Mouse (Mus musculus) lung, postnatal 36 days (tissue): ENCODE measurements around the gene Slco3a1.
A peak's percentile ranks its signal among the peaks of the same experiment; 100 is the strongest.

ENCODE experiments used
- DNase-seq: peaks from one replicate; pipeline ENCODE4 v3.0.0; 2022; ENCODE audit warnings: mixed read lengths

Slco3a1 gene

GRCm38 (mm10) chr7:74269283-74270088 is 285.1 kb downstream of the Slco3a1 start:
- no peak for DNase-seq

- DNase-seq, result no peak
Measured at GRCm38 (mm10) chr7:74266511-74267168, 287.9 kb downstream of the Slco3a1 start.

GRCm38 (mm10) chr7:74256291-74256690 is 298.3 kb downstream of the Slco3a1 start:
- no peak for DNase-seq

GRCm38 (mm10) chr7:74252066-74252465 is 302.5 kb downstream of the Slco3a1 start:
- peak; percentile 39 for DNase-seq

GRCm38 (mm10) chr7:74241236-74241635 is 313.3 kb downstream of the Slco3a1 start:
- DNase-seq, result no peak

- DNase-seq, result no peak
Measured at GRCm38 (mm10) chr7:74240459-74241172, 314.0 kb downstream of the Slco3a1 start.
